Mouse (Mus musculus) intestine, postnatal 0 days (tissue): Measurements from ENCODE around the gene Plcxd1. TPM values are rescaled to one million over a fixed set of nuclear protein-coding genes. Genes with fewer than 3 reads are reported as not detected.

Source experiments
- ATAC-seq: fragments of 200-750 bp; cut with Nextera tagmentation; 2 replicates; pipeline ENCODE4 v1.8.0; 2017; ENCODE audit warnings: mild to moderate bottlenecking, moderate TSS enrichment, moderate library complexity
- H3K27ac ChIP-seq: fragments of 300-500 bp; sonication (generic); 2 replicates; pipeline ENCODE4 v1.5.1; 2014; ENCODE audit warnings: mild to moderate bottlenecking, low read depth, low read length, moderate library complexity
- H3K27me3 ChIP-seq: fragments of 300-500 bp; sonication (generic); replicated peaks from 2 replicates; pipeline ENCODE4 v1.6.1; 2014; ENCODE audit warnings: low read length, mixed read lengths; ENCODE audit not compliant: control insufficient read depth, insufficient read depth
- H3K36me3 ChIP-seq: fragments of 300-500 bp; sonication (generic); 2 replicates; pipeline ENCODE4 v1.6.1; 2014; ENCODE audit warnings: mild to moderate bottlenecking, moderate library complexity; ENCODE audit not compliant: control insufficient read depth, insufficient read depth
- H3K4me1 ChIP-seq: fragments of 300-500 bp; sonication (generic); replicated peaks from 2 replicates; pipeline ENCODE4 v1.6.1; 2014; ENCODE audit warnings: antibody characterized with exemption, low read length, mixed read lengths; ENCODE audit not compliant: control insufficient read depth, insufficient read depth
- H3K4me2 ChIP-seq: fragments of 300-500 bp; sonication (generic); replicated peaks from 2 replicates; pipeline ENCODE4 v1.6.1; 2014; ENCODE audit warnings: low read depth, mild to moderate bottlenecking, moderate library complexity
- H3K4me3 ChIP-seq: fragments of 300-500 bp; sonication (generic); 2 replicates; pipeline ENCODE4 v1.5.1; 2014; ENCODE audit warnings: low read depth, low read length
- H3K9ac ChIP-seq: fragments of 300-500 bp; sonication (generic); 2 replicates; pipeline ENCODE4 v1.6.1; 2014; ENCODE audit warnings: mild to moderate bottlenecking, low read depth, low read length
- H3K9me3 ChIP-seq: fragments of 300-500 bp; sonication (generic); 2 replicates; pipeline ENCODE4 v1.6.1; 2016; ENCODE audit warnings: mixed run types; ENCODE audit not compliant: control insufficient read depth
- CTCF ChIP-seq: sonication (generic); IDR thresholded peaks from 2 replicates; pipeline ENCODE4 v1.5.1; 2016; ENCODE audit warnings: low read depth, mild to moderate bottlenecking, control low read depth, antibody characterized with exemption, moderate library complexity
- whole genome bisulfite sequencing: fragments of 180-500 bp; shearing (Covaris S2); extraction: QIAGEN DNeasy Blood & Tissue Kit; methylation state at CpG from one replicate; pipeline ENCODE4 v1.1.7; 2014; 5-methylcytosine and 5-hydroxymethylcytosine counted together
- polyA plus RNA-seq: library from polyadenylated mRNA; unstranded; fragments of >200 nt; fragmentation: Nextera tagmentation; extraction: Ambion mirVana; gene quantifications from 2 replicates; pipeline ENCODE4 v1.2.1, GENCODE M21; 2015

The Plcxd1 gene
- polyA plus RNA-seq, 1 experiment from 2014 or later, result 0.63 TPM

DNA sequence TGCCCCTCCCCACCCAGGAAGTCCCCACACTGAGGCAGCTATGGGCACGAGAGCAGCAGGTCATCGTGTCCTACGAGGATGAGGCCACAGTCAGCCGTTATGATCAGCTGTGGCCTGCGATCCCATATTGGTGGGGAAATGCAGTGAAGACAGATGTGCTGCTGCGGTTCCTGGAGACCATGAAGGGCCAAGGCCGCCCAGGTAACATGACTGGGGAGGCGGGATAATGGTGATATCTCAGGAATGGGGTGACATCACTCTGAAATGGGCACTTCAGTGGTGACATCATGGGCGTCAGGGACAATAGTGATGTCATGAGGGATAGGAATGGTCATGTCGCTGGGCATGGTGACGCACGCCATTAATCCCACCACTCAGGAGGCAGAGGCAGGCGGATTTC is 2.7 kb downstream of the Plcxd1 start:
- no peak overlapping the region for H3K4me3 ChIP-seq
- peaks cover 41% of the 10 kb centered on the region for H3K36me3 ChIP-seq
- H3K27ac ChIP-seq, result no peak overlapping the region
- H3K9ac ChIP-seq, result no peak overlapping the region
- H3K27me3 ChIP-seq, result no peaks in the 10 kb centered on the region
- H3K4me1 ChIP-seq, result peaks cover 4% of the 10 kb centered on the region
- TF ChIP-seq CTCF, result no peak
- no peaks in the 10 kb centered on the region for H3K9me3 ChIP-seq
- no peak overlapping the region for H3K4me2 ChIP-seq
- WGBS, result 89% methylated on average over 13 of the region's 13 CpGs
- no peak for ATAC-seq

DNA sequence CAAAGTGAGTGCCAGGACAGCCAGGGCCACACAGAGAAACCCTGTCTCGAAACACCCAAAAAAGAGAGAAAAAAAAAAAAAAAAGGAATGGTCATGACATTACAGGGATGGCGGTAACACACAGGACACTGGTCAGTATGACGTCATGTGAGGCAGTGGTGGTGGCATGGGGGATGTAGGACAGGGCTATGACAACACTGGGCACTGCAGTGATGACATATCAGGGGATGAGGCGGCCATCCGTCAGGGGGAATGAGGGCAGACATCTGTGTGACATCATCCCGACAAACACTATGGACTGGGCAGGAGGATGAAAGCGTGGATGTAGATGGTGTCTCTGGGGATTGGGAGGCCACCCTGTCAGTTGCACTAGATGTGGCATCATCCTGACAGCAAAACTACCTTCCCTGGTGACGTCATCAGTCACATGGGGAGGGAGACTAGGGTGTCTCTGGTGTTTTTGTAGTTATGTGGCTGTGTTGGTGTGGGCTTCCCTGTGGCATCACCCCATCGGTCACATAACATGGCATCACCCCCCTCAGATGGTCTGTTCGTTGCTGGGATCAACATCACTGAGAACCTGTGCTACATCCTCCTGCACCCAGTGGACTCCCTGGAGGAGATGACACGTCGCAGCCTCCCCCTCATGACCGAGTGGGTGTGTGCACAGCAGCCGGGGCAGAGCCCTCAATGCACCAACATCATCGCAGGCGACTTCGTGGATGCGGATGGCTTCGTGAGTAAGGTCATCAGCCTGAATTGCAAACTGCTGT is 3.3 kb downstream of the Plcxd1 start:
- 92% methylated on average over 19 of the region's 19 CpGs for WGBS
- TF ChIP-seq CTCF, result no peak
- Histone ChIP-seq H3K4me3 (no peak overlapping the region), H3K4me1 (peaks cover 4% of the 10 kb centered on the region), H3K4me2 (no peak overlapping the region), H3K36me3 (peaks cover 41% of the 10 kb centered on the region), H3K27ac (no peak overlapping the region), H3K27me3 (no peaks in the 10 kb centered on the region), H3K9ac (no peak overlapping the region), H3K9me3 (no peaks in the 10 kb centered on the region)
- ATAC-seq, result no peak

DNA sequence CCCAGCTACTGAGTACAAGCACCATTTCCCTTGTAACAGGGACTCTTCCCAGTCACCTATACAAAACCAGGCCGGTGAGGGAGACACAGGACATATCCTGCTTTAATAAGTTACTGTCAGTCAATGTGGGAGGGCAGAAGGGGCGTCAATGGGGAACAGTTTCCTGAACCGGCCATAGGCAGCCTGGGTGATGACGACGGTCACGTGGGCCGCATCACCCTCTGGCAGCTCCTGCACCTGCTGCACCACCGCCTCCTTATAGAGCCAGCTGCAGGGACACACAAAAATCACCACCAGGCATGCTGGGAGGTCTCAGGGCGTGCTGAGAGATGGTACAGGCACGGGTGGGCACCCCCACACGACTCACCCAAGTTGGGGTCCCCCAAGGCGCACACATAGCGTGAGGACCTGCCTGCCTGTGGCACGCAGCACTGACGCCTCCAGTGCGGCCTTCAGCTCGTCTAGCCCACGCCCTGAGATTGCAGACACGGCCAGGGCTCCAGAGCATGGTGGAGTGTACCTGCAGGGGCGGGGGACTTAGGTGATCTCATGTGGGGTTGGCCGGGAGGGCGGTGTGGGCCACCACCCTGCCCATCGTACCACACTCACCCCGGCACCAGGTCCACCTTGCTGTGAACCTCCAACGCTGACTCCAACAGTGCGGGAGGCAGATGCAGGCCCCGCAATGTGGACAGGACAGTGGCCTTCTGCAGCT is 4.3 kb downstream of the Plcxd1 start:
- Histone ChIP-seq H3K4me2 (no peak overlapping the region), H3K9me3 (no peaks in the 10 kb centered on the region), H3K4me3 (no peak overlapping the region), H3K27me3 (no peaks in the 10 kb centered on the region), H3K27ac (no peak overlapping the region), H3K4me1 (peaks cover 4% of the 10 kb centered on the region), H3K36me3 (peaks cover 41% of the 10 kb centered on the region), H3K9ac (no peak overlapping the region)
- no peak for TF ChIP-seq CTCF
- 93% methylated on average over 27 of the region's 27 CpGs for WGBS
- no peak for ATAC-seq

DNA sequence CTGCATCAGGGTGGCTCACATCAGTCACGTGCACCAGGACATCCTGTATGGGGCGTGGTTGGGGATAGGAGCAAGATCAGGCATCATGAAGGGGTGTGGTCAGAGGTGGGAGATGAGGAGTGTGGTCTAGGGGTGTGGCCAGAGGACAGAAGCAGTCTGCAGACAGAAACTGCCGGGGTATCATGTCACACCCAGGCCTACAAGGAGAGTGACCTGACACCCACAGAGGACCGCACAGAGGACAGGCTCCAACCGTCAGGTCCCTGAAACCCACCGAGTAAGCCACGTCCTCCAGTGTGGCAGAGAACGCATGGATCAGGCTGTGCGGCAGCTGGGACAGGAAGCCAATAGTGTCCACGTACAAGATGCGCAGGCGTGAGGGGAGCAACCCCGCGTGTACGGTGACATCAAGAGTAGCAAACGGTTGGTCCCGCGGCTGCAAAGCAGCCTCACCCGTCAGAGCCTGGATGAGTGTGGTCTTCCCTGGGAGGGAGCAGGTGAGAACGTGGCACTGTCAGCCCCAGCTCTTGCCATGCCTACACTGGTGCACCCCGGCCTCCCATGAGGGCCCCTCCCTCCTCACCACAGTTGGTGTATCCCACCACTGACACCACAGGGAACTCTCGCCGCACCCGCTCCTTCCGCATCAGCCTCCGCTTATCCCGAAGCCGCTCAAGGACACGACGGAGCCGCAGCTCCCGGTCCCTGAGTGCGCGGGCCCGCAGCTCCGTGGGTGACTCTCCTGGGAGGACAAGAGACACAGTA is 5.0 kb downstream of the Plcxd1 start:
- peaks cover 41% of the 10 kb centered on the region for H3K36me3 ChIP-seq
- WGBS, result 96% methylated on average over 36 of the region's 36 CpGs
- TF ChIP-seq CTCF, result no peak
- no peak overlapping the region for H3K4me3 ChIP-seq
- H3K9me3 ChIP-seq, result no peaks in the 10 kb centered on the region
- H3K4me2 ChIP-seq, result no peak overlapping the region
- H3K4me1 ChIP-seq, result peaks cover 4% of the 10 kb centered on the region
- no peak overlapping the region for H3K9ac ChIP-seq
- no peaks in the 10 kb centered on the region for H3K27me3 ChIP-seq
- ATAC-seq, result no peak
- H3K27ac ChIP-seq, result peak overlapping the region; percentile 15; the same call in 1 of the 2 replicates

GRCm38 (mm10) chr5:110106140-110106871 is 6.5 kb downstream of the Plcxd1 start:
- Histone ChIP-seq H3K4me3 (peak overlapping the region; percentile 67), H3K27ac (peak overlapping the region; percentile 97; the same call in 1 of the 2 replicates), H3K36me3 (peaks cover 41% of the 10 kb centered on the region), H3K27me3 (no peaks in the 10 kb centered on the region), H3K4me1 (no peaks in the 10 kb centered on the region; the same call in none of the 2 replicates), H3K9me3 (no peaks in the 10 kb centered on the region), H3K9ac (peak overlapping the region; percentile 65; the same call in 1 of the 2 replicates), H3K4me2 (peak overlapping the region; percentile 76)
- no peak for ATAC-seq
- TF ChIP-seq CTCF, result no peak
- 93% methylated on average over 26 of the region's 26 CpGs for WGBS
